Mouse (Mus musculus): ENCODE data around the gene Mcts1.

The Mcts1 gene

GRCm38 (mm10) chrX:38653181-38653580 lies 52.8 kb downstream of the Mcts1 start:
- ATAC-seq (ENCODE audit: insufficient number of reproducible peaks, low FRiP score, low TSS enrichment) = no peak

GRCm38 (mm10) chrX:38654681-38655080 lies 54.3 kb downstream of the Mcts1 start:
- ATAC-seq (ENCODE audit: insufficient number of reproducible peaks, low FRiP score, low TSS enrichment) = no peak

- no peak for ATAC-seq (ENCODE audit: insufficient number of reproducible peaks, low FRiP score, low TSS enrichment)
These were observed 56.0 kb downstream of the Mcts1 start for GRCm38 (mm10) chrX:38656206-38656883.

Data from cerebellum, adult (tissue).